Mouse (Mus musculus) liver, postnatal 0 days (tissue): Measurements from ENCODE around the gene Rab36. TPM values are rescaled to one million over a fixed set of nuclear protein-coding genes. Genes with fewer than 3 reads are reported as not detected.

Experiments
- ATAC-seq: fragments of 200-750 bp; cut with Nextera tagmentation; 2 replicates; pipeline ENCODE4 v1.8.0; 2017; ENCODE audit warnings: mild to moderate bottlenecking, moderate library complexity
- DNase-seq: peaks from one replicate; pipeline ENCODE4 v3.0.0-alpha.2; 2016
- H3K27ac ChIP-seq: fragments of 300-500 bp; sonication (generic); 2 replicates; pipeline ENCODE4 v1.5.1; 2014; ENCODE audit warnings: antibody characterized with exemption, moderate library complexity, mild to moderate bottlenecking, low read depth
- H3K27me3 ChIP-seq: fragments of 300-500 bp; sonication (generic); 2 replicates; pipeline ENCODE4 v1.6.1; 2014; ENCODE audit warnings: low read length, control low read depth, mixed read lengths; ENCODE audit not compliant: insufficient read depth
- H3K36me3 ChIP-seq: fragments of 300-500 bp; sonication (generic); replicated peaks from 2 replicates; pipeline ENCODE4 v1.6.1; 2014; ENCODE audit warnings: mild to moderate bottlenecking, control low read depth, low read length, moderate library complexity, mixed read lengths; ENCODE audit not compliant: insufficient read depth
- H3K4me1 ChIP-seq: fragments of 300-500 bp; sonication (generic); 2 replicates; pipeline ENCODE4 v1.6.1; 2014; ENCODE audit warnings: antibody characterized with exemption, mild to moderate bottlenecking, control low read depth; ENCODE audit not compliant: insufficient read depth
- H3K4me2 ChIP-seq: fragments of 300-500 bp; sonication (generic); 2 replicates; pipeline ENCODE4 v1.6.1; 2014; ENCODE audit warnings: low read depth, mild to moderate bottlenecking, low read length, moderate library complexity, mixed read lengths
- H3K4me3 ChIP-seq: fragments of 300-500 bp; sonication (generic); 2 replicates; pipeline ENCODE4 v1.5.1; 2014; ENCODE audit warnings: low read depth, low read length
- H3K9ac ChIP-seq: fragments of 300-500 bp; sonication (generic); replicated peaks from 2 replicates; pipeline ENCODE4 v1.6.1; 2014; ENCODE audit warnings: mild to moderate bottlenecking, moderate library complexity
- H3K9me3 ChIP-seq: fragments of 300-500 bp; sonication (generic); 2 replicates; pipeline ENCODE4 v1.6.1; 2016; ENCODE audit warnings: mild to moderate bottlenecking, control low read depth, low read length, mixed read lengths
- CTCF ChIP-seq: sonication (generic); IDR thresholded peaks from 2 replicates; pipeline ENCODE4 v1.5.1; 2016; ENCODE audit warnings: antibody characterized with exemption, low read depth
- EP300 ChIP-seq: IDR thresholded peaks from 2 replicates; pipeline ENCODE4 v1.6.1; 2016; ENCODE audit warnings: antibody characterized with exemption, low read depth, mild to moderate bottlenecking
- WGBS: fragments of 180-500 bp; shearing (Covaris S2); extraction: QIAGEN DNeasy Blood & Tissue Kit; methylation state at CpG from one replicate; pipeline ENCODE4 v1.1.7; 2014; ENCODE audit not compliant: insufficient replicate concordance; 5-methylcytosine and 5-hydroxymethylcytosine counted together
- polyA plus RNA-seq: library from polyadenylated mRNA; unstranded; fragments of >200 nt; fragmentation: Nextera tagmentation; extraction: Ambion mirVana; gene quantifications from 2 replicates; pipeline ENCODE4 v1.2.1, GENCODE M21; 2015

Gene Rab36
- polyA plus RNA-seq, 1 experiment from 2014 or later = 1.7 TPM

- Histone ChIP-seq H3K4me1 (no peaks in the 10 kb centered on the region; the same call in 1 of the 2 replicates), H3K4me2 (no peak overlapping the region), H3K9me3 (no peaks in the 10 kb centered on the region), H3K27me3 (no peaks in the 10 kb centered on the region), H3K27ac (no peak overlapping the region), H3K9ac (no peak overlapping the region), H3K4me3 (no peak overlapping the region), H3K36me3 (no peaks in the 10 kb centered on the region; the same call in 1 of the 2 replicates)
- 80% methylated on average over 4 of the region's 4 CpGs for WGBS
- ATAC-seq = no peak
- TF ChIP-seq CTCF (no peak), EP300 (no peak)
- no peak for DNase-seq
Observed at GRCm38 (mm10) chr10:75088471-75088870, 51.6 kb downstream of the Rab36 start.

- 72% methylated on average over 10 of the region's 10 CpGs for WGBS
- no peak for TF ChIP-seq EP300
- TF ChIP-seq CTCF = no peak
- Histone ChIP-seq H3K4me2 (no peak overlapping the region), H3K36me3 (no peaks in the 10 kb centered on the region; the same call in 1 of the 2 replicates), H3K27ac (no peak overlapping the region), H3K27me3 (no peaks in the 10 kb centered on the region), H3K9ac (no peak overlapping the region), H3K9me3 (no peaks in the 10 kb centered on the region), H3K4me1 (peaks cover 2% of the 10 kb centered on the region), H3K4me3 (no peak overlapping the region)
- DNase-seq (no peak), ATAC-seq (no peak)
Observed at GRCm38 (mm10) chr10:75091478-75092152, 54.8 kb downstream of the Rab36 start.

GRCm38 (mm10) chr10:75093252-75093987 lies 56.6 kb downstream of the Rab36 start:
- 67% methylated on average over 22 of the region's 22 CpGs for WGBS
- no peak overlapping the region for H3K4me2 ChIP-seq
- no peaks in the 10 kb centered on the region for H3K9me3 ChIP-seq
- no peak overlapping the region for H3K4me3 ChIP-seq
- H3K36me3 ChIP-seq = no peaks in the 10 kb centered on the region
- H3K9ac ChIP-seq = no peak overlapping the region
- DNase-seq (no peak), ATAC-seq (no peak)
- H3K27me3 ChIP-seq = no peaks in the 10 kb centered on the region
- H3K4me1 ChIP-seq = peaks cover 18% of the 10 kb centered on the region
- TF ChIP-seq CTCF = no peak
- TF ChIP-seq EP300 = no peak
- no peak overlapping the region for H3K27ac ChIP-seq

- H3K36me3 ChIP-seq = no peaks in the 10 kb centered on the region
- 90% methylated on average over 1 of the region's 1 CpGs for WGBS
- no peaks in the 10 kb centered on the region for H3K27me3 ChIP-seq
- H3K4me3 ChIP-seq = no peak overlapping the region
- H3K9me3 ChIP-seq = no peaks in the 10 kb centered on the region
- no peak overlapping the region for H3K27ac ChIP-seq
- no peak overlapping the region for H3K4me2 ChIP-seq
- no peak overlapping the region for H3K9ac ChIP-seq
- ATAC-seq (no peak), DNase-seq (no peak)
- TF ChIP-seq EP300 (no peak), CTCF (no peak)
- H3K4me1 ChIP-seq = peaks cover 24% of the 10 kb centered on the region
Observed at GRCm38 (mm10) chr10:75094338-75094737, 57.5 kb downstream of the Rab36 start.

- Histone ChIP-seq H3K4me3 (no peak overlapping the region), H3K9me3 (no peaks in the 10 kb centered on the region), H3K9ac (no peak overlapping the region), H3K36me3 (no peaks in the 10 kb centered on the region), H3K27me3 (no peaks in the 10 kb centered on the region), H3K4me1 (peaks cover 24% of the 10 kb centered on the region), H3K27ac (no peak overlapping the region), H3K4me2 (no peak overlapping the region)
- TF ChIP-seq EP300 (no peak), CTCF (no peak)
- ATAC-seq = no peak
- no peak for DNase-seq
- 89% methylated on average over 7 of the region's 7 CpGs for WGBS
Observed at GRCm38 (mm10) chr10:75095216-75095615, 58.4 kb downstream of the Rab36 start.

GRCm38 (mm10) chr10:75098446-75099183 lies 61.8 kb downstream of the Rab36 start:
- 49% methylated on average over 10 of the region's 10 CpGs for WGBS
- no peak overlapping the region for H3K4me3 ChIP-seq
- H3K9ac ChIP-seq = no peak overlapping the region
- no peaks in the 10 kb centered on the region for H3K9me3 ChIP-seq
- no peaks in the 10 kb centered on the region for H3K27me3 ChIP-seq
- H3K36me3 ChIP-seq = no peaks in the 10 kb centered on the region
- TF ChIP-seq CTCF (no peak), EP300 (no peak)
- peaks cover 24% of the 10 kb centered on the region for H3K4me1 ChIP-seq
- H3K27ac ChIP-seq = 0 out of 2 replicates have a peak overlapping the region, but pooled peaks have one; percentile 30
- no peak overlapping the region for H3K4me2 ChIP-seq
- DNase-seq (peak; percentile 35), ATAC-seq (peak; percentile 70)
